Mouse (Mus musculus) cortical plate, adult 2 months (tissue): Measurements from ENCODE around the gene Tcta. TPM values are rescaled to one million over a fixed set of nuclear protein-coding genes. Genes with fewer than 3 reads are reported as not detected.
"Not testable (repeated sequence)": the region's sequence is repeated elsewhere in the genome, so short reads cannot be mapped to it uniquely, and the experiment has no call there.

Experiments used
- H3K27ac ChIP-seq: fragments of 200-500 bp; 2 replicates; pipeline ENCODE4 v1.5.1; 2012; ENCODE audit warnings: low read length, control low read depth, inconsistent platforms; ENCODE audit not compliant: insufficient read depth
- H3K4me1 ChIP-seq: fragments of 200-500 bp; 2 replicates; pipeline ENCODE4 v1.6.1; 2011; ENCODE audit warnings: low read length; ENCODE audit not compliant: control insufficient read depth, insufficient read depth
- H3K4me3 ChIP-seq: fragments of 200-500 bp; 2 replicates; pipeline ENCODE4 v1.5.1; 2011; ENCODE audit warnings: mild to moderate bottlenecking, low read length, control low read depth; ENCODE audit not compliant: insufficient read depth
- CTCF ChIP-seq: fragments of 200-500 bp; IDR thresholded peaks from 2 replicates; pipeline ENCODE4 v1.5.1; 2011; ENCODE audit warnings: mild to moderate bottlenecking, control low read depth, low read length; ENCODE audit not compliant: insufficient read depth; ENCODE audit errors: extremely low read depth
- POLR2A ChIP-seq: fragments of 200-500 bp; IDR thresholded peaks from 2 replicates; pipeline ENCODE4 v1.6.1; 2011; ENCODE audit warnings: mild to moderate bottlenecking, low read length, control low read depth; ENCODE audit not compliant: insufficient read depth; ENCODE audit errors: extremely low read depth
- polyA plus RNA-seq: library from polyadenylated mRNA; depleted of rRNA; stranded (reverse); fragments of >200 nt; gene quantifications from 2 replicates; pipeline ENCODE4 v1.2.3, GENCODE M21; 2012

Gene Tcta
- polyA plus RNA-seq, 1 experiment, result 55.6 TPM

- peak overlapping the region; percentile 48; the same call in 1 of the 2 replicates for H3K27ac ChIP-seq
- TF ChIP-seq CTCF, result no peak
- no peak for TF ChIP-seq POLR2A
- H3K4me1 ChIP-seq, result peaks cover 6% of the 10 kb centered on the region
- no peak overlapping the region for H3K4me3 ChIP-seq
These were observed 35.8 kb upstream of the Tcta start for GRCm38 (mm10) chr9:108341801-108342200.

- H3K4me1 ChIP-seq, result peaks cover 5% of the 10 kb centered on the region
- H3K4me3 ChIP-seq, result no peak overlapping the region
- H3K27ac ChIP-seq, result no peak overlapping the region
- TF ChIP-seq POLR2A, result no peak
- TF ChIP-seq CTCF, result no peak
These were observed 35.1 kb upstream of the Tcta start for GRCm38 (mm10) chr9:108341139-108341475.

- Histone ChIP-seq H3K27ac (no peak overlapping the region), H3K4me3 (peak overlapping the region; percentile 75), H3K4me1 (peaks cover 5% of the 10 kb centered on the region)
These were observed 34.5 kb upstream of the Tcta start for GRCm38 (mm10) chr9:108340258-108341138.

DNA sequence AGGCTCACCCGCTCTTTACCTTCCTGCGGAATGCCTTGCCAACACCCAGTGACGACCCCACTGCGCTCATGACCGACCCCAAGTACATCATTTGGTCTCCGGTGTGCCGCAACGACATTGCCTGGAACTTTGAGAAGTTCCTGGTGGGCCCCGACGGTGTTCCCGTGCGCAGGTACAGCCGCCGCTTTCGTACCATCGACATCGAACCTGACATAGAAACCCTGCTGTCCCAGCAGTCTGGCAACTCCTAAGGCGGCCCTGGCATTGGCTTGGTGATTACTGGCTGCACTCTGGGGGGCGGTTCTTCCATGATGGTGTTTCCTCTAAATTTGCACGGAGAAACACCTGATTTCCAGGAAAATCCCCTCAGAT is 33.9 kb upstream of the Tcta start:
- peak overlapping the region; percentile 87 for H3K27ac ChIP-seq
- H3K4me1 ChIP-seq, result peaks cover 5% of the 10 kb centered on the region
- H3K4me3 ChIP-seq, result peak overlapping the region; percentile 75
- TF ChIP-seq CTCF (no peak), POLR2A (no peak)

More at GRCm38 (mm10) chr9:108340258-108341138, 34.5 kb upstream of the Tcta start:
- TF ChIP-seq CTCF (no peak), POLR2A (no peak)

DNA sequence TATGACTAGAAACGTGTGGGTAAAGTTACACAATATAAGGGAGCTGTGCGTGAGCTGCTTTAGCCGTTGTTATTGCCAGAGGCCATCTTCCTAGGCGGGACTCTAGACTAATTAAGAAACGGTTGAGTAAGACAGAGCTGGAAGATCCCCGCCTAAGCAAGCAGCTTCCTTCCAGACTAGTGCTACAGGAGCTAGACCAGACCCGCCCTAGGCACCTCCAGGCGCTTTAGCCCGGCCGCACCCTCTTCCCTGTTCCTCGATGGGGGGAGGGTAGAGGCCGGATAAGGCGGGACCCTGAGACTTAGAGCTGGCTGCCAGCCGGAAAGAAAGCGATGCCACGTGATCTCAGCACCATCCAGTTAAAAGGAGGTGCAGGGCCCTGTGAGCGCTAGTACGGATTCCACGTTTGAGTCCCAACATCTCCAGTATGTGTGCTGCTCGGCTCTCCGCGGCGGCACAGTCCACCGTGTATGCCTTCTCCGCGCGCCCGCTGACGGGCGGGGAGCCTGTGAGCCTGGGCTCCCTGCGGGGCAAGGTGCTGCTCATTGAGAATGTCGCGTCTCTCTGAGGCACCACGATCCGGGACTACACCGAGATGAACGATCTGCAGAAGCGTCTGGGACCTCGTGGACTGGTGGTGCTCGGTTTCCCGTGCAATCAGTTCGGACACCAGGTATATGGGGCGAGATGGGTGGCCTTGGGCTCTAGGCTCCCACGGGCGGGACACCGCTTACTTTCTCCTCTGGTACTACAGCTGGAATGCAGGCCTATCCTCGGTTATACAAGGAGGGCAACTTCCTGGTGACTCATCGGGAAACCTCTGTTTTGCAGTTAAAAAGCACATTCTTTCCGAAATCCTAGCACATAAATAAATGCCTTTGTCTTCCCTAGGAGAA is 33.2 kb upstream of the Tcta start, which contains the start of gene Gpx1:
TSS of gene Gpx1 (plus strand) at position 18 of the 896 bp plus-strand sequence.
- TF ChIP-seq CTCF (no peak), POLR2A (peak; percentile 99)

GRCm38 (mm10) chr9:108338551-108338885 is 32.6 kb upstream of the Tcta start:
- peak overlapping the region; percentile 75 for H3K4me3 ChIP-seq
- TF ChIP-seq POLR2A, result no peak
- no peak for TF ChIP-seq CTCF
- peak overlapping the region; percentile 17; the same call in 1 of the 2 replicates for H3K27ac ChIP-seq
- peaks cover 5% of the 10 kb centered on the region for H3K4me1 ChIP-seq

More for the DNA sequence above, 33.2 kb upstream of the Tcta start, which contains the start of gene Gpx1:
- Histone ChIP-seq H3K4me1 (peaks cover 5% of the 10 kb centered on the region), H3K4me3 (peak within 1 kb of the TSS; percentile 75), H3K27ac (peak within 1 kb of the TSS; percentile 87)

DNA sequence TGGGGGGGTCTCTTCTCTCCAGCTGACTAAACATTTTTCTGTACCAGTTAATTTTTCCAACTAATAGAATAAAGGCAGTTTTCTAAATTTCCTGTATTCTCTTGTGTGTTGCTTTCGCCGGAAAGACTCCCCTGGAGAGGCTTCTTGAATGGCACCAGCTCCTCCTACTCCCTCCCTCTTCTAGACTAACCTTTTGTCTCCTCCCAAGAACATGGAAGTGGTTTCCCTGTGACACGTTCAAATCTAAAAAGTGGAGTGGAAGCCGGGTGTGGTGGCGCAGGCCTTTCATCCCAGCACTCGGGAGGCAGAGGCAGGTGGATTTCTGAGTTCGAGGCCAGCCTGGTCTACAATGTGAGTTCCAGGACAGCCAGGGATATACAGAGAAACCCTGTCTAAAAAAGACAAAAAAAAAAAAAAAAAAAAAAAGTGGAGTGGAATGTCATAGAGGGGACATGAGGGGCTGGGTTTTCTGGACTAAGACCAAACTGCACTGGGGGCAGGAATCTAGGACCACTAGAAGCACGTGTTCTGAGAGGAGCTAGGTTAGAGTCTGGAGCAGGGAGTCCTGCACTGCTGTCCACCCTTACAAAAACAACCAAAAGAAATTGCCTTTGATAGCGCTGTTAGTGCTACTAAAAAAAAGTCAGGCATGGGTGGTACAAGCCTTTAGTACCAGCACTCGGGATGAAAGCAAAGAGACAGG is 32.0 kb upstream of the Tcta start:
- Histone ChIP-seq H3K4me3 (no peak overlapping the region), H3K4me1 (peaks cover 5% of the 10 kb centered on the region), H3K27ac (peak overlapping the region; percentile 17; the same call in 1 of the 2 replicates)
- TF ChIP-seq POLR2A (no peak), CTCF (no peak)

GRCm38 (mm10) chr9:108325811-108326210 is 19.9 kb upstream of the Tcta start:
- H3K4me3 ChIP-seq, result no peak overlapping the region
- 0 out of 2 replicates have a peak, but pooled peaks cover 2% of the 10 kb centered on the region for H3K4me1 ChIP-seq
- TF ChIP-seq CTCF (no peak), POLR2A (no peak)
- no peak overlapping the region for H3K27ac ChIP-seq

DNA sequence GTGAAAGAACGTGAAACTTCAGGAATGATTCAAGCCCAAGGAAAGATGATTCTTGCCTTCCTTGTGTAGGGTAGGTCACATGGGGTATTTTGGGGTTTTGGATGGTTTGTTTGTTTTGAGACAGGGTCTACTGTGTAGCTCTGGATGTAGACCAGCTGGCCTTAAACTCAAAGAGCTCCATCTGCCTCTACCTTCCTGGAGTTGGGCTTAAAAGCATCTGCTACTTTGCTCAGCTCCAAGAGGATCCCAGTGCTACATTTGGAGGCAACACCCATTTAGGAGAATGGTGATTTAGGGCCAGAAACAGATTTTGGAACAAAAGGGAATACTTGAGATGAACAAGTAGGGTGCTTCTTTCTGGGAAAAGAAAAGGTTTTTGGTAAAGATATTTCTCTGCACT is 18.8 kb upstream of the Tcta start:
- TF ChIP-seq CTCF, result no peak
- no peak for TF ChIP-seq POLR2A
- H3K27ac ChIP-seq, result no peak overlapping the region

DNA sequence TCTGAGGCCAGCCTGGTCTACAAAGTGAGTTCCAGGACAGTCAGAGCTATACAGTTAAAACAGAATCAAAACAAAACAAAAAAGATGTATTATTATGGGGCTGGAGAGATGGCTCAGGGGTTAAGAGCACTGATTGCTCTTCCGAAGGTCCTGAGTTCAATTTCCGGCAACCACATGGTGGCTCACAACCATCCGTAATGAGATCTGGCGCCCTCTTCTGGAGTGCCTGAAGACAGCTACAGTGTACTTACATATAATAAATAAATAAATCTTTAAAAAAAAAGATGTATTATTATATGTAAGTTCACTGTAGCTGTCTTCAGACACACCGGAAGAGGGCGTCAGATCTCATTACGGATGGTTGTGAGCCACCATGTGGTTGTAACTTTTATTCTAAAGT is 16.1 kb upstream of the Tcta start:
- not testable (repeated sequence) for H3K27ac ChIP-seq, H3K4me3 ChIP-seq, H3K4me1 ChIP-seq

More for the DNA sequence above, 18.8 kb upstream of the Tcta start:
- 0 out of 2 replicates have a peak, but pooled peaks cover 2% of the 10 kb centered on the region for H3K4me1 ChIP-seq
- no peak overlapping the region for H3K4me3 ChIP-seq
